Mouse (Mus musculus): ENCODE measurements at regions not wholly inside any gene's neighbourhood (a gene's known extent, or its start where the extent isn't known, plus 50 kb on each side); places are given as distances from the start of the nearest gene placed in this dataset.
A peak's percentile ranks its signal among the peaks of the same experiment; 100 is the strongest.
"Not testable (repeated sequence)": the region's sequence is repeated elsewhere in the genome, so short reads cannot be mapped to it uniquely, and the experiment has no call there.

- Histone ChIP-seq H3K27ac (ENCODE audit: low read depth, low read length) (no peak overlapping the region), H3K9me3 (ENCODE audit: low read length) (no peaks in the 10 kb centered on the region), H3K4me1 (ENCODE audit: insufficient read depth, low read length) (no peaks in the 10 kb centered on the region), H3K9ac (replicated peaks; ENCODE audit: low read length, poor library complexity, severe bottlenecking) (no peak overlapping the region), H3K4me2 (ENCODE audit: low read depth, low read length, poor library complexity, severe bottlenecking) (no peak overlapping the region), H3K4me3 (ENCODE audit: low read depth, low read length) (no peak overlapping the region), H3K27me3 (ENCODE audit: insufficient read depth, low read length) (no peaks in the 10 kb centered on the region), H3K36me3 (ENCODE audit: insufficient read depth, low read length) (no peaks in the 10 kb centered on the region)
- ATAC-seq (ENCODE audit: low FRiP score) = no peak
- TF ChIP-seq CTCF (IDR thresholded peaks at IDR 0.05) = no peak
- 70% methylated on average over 1 of the region's 1 CpGs for WGBS
- DNase-seq (ENCODE audit: low spot score) = no peak
These were observed 326.0 kb upstream of the Snx7 start for GRCm38 (mm10) chr3:118194754-118195153.

DNA sequence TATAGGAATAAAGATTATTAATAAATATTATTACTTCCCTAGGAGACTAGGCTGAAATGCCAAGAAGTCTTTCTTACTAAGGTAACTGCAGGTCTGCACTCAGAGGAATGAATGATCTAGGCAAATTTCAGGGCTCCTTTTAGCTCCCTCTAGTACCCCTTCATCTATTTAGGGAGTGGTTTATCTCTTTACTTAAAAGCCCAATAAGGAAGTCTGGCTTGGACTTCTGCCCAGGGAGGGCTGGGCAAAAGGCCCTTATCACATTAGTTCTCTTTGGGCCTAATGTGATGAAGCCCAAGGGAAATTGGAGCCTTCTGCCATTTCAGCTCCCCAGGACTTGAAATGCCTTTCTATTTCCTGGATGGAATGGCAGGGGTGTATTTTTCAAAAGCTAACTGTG, 320.6 kb upstream of the Snx7 start:
- no peaks in the 10 kb centered on the region for H3K4me1 ChIP-seq (ENCODE audit: insufficient read depth, low read length)
- DNase-seq (ENCODE audit: low spot score) = peak; percentile 6
- no peak for TF ChIP-seq CTCF (IDR thresholded peaks at IDR 0.05)
- no peak overlapping the region for H3K4me3 ChIP-seq (ENCODE audit: low read depth, low read length)
- no peak overlapping the region for H3K9ac ChIP-seq (replicated peaks; ENCODE audit: low read length, poor library complexity, severe bottlenecking)
- no peak for ATAC-seq (ENCODE audit: low FRiP score)
- no peaks in the 10 kb centered on the region for H3K9me3 ChIP-seq (ENCODE audit: low read length)
- H3K27me3 ChIP-seq (ENCODE audit: insufficient read depth, low read length) = no peaks in the 10 kb centered on the region
- no peak overlapping the region for H3K27ac ChIP-seq (ENCODE audit: low read depth, low read length)
- H3K4me2 ChIP-seq (ENCODE audit: low read depth, low read length, poor library complexity, severe bottlenecking) = no peak overlapping the region
- no peaks in the 10 kb centered on the region for H3K36me3 ChIP-seq (ENCODE audit: insufficient read depth, low read length)

- TF ChIP-seq CTCF (IDR thresholded peaks at IDR 0.05) = no peak
- ATAC-seq (ENCODE audit: low FRiP score) (no peak), DNase-seq (ENCODE audit: low spot score) (no peak)
- no peaks in the 10 kb centered on the region for H3K9me3 ChIP-seq (ENCODE audit: low read length)
- no peak overlapping the region for H3K4me2 ChIP-seq (ENCODE audit: low read depth, low read length, poor library complexity, severe bottlenecking)
- H3K27me3 ChIP-seq (ENCODE audit: insufficient read depth, low read length) = no peaks in the 10 kb centered on the region
- H3K4me1 ChIP-seq (ENCODE audit: insufficient read depth, low read length) = no peaks in the 10 kb centered on the region
- H3K9ac ChIP-seq (replicated peaks; ENCODE audit: low read length, poor library complexity, severe bottlenecking) = no peak overlapping the region
- no peaks in the 10 kb centered on the region for H3K36me3 ChIP-seq (ENCODE audit: insufficient read depth, low read length)
- H3K27ac ChIP-seq (ENCODE audit: low read depth, low read length) = no peak overlapping the region
- H3K4me3 ChIP-seq (ENCODE audit: low read depth, low read length) = no peak overlapping the region
- 100% methylated on average over 2 of the region's 2 CpGs for WGBS
These were observed 308.7 kb upstream of the Snx7 start for GRCm38 (mm10) chr3:118177446-118177845.

- no peak overlapping the region for H3K9ac ChIP-seq (replicated peaks; ENCODE audit: low read length, poor library complexity, severe bottlenecking)
- H3K36me3 ChIP-seq (ENCODE audit: insufficient read depth, low read length) = no peaks in the 10 kb centered on the region
- H3K4me2 ChIP-seq (ENCODE audit: low read depth, low read length, poor library complexity, severe bottlenecking) = no peak overlapping the region
- no peaks in the 10 kb centered on the region for H3K27me3 ChIP-seq (ENCODE audit: insufficient read depth, low read length)
- H3K4me3 ChIP-seq (ENCODE audit: low read depth, low read length) = no peak overlapping the region
- ATAC-seq (ENCODE audit: low FRiP score) = no peak
- DNase-seq (ENCODE audit: low spot score) = no peak
- no peak overlapping the region for H3K27ac ChIP-seq (ENCODE audit: low read depth, low read length)
- WGBS = 84% methylated on average over 2 of the region's 2 CpGs
- no peak for TF ChIP-seq CTCF (IDR thresholded peaks at IDR 0.05)
- H3K4me1 ChIP-seq (ENCODE audit: insufficient read depth, low read length) = no peaks in the 10 kb centered on the region
- no peaks in the 10 kb centered on the region for H3K9me3 ChIP-seq (ENCODE audit: low read length)
These were observed 294.2 kb upstream of the Snx7 start for GRCm38 (mm10) chr3:118162916-118163315.

GRCm38 (mm10) chr3:118144788-118145187, 276.1 kb upstream of the Snx7 start:
- TF ChIP-seq CTCF (IDR thresholded peaks at IDR 0.05) = no peak
- Histone ChIP-seq H3K4me1 (ENCODE audit: insufficient read depth, low read length) (no peaks in the 10 kb centered on the region), H3K9ac (replicated peaks; ENCODE audit: low read length, poor library complexity, severe bottlenecking) (no peak overlapping the region), H3K27ac (ENCODE audit: low read depth, low read length) (no peak overlapping the region), H3K4me2 (ENCODE audit: low read depth, low read length, poor library complexity, severe bottlenecking) (no peak overlapping the region), H3K9me3 (ENCODE audit: low read length) (no peaks in the 10 kb centered on the region), H3K36me3 (ENCODE audit: insufficient read depth, low read length) (no peaks in the 10 kb centered on the region), H3K27me3 (ENCODE audit: insufficient read depth, low read length) (no peaks in the 10 kb centered on the region), H3K4me3 (ENCODE audit: low read depth, low read length) (no peak overlapping the region)
- DNase-seq (ENCODE audit: low spot score) = no peak
- no peak for ATAC-seq (ENCODE audit: low FRiP score)
- WGBS = 97% methylated on average over 1 of the region's 1 CpGs

- ATAC-seq (ENCODE audit: low FRiP score) = no peak
- no peaks in the 10 kb centered on the region for H3K9me3 ChIP-seq (ENCODE audit: low read length)
- WGBS = 70% methylated on average over 8 of the region's 8 CpGs
- TF ChIP-seq CTCF (IDR thresholded peaks at IDR 0.05) = no peak
- DNase-seq (ENCODE audit: low spot score) = no peak
- no peak overlapping the region for H3K4me3 ChIP-seq (ENCODE audit: low read depth, low read length)
- H3K4me2 ChIP-seq (ENCODE audit: low read depth, low read length, poor library complexity, severe bottlenecking) = no peak overlapping the region
- H3K27ac ChIP-seq (ENCODE audit: low read depth, low read length) = no peak overlapping the region
- H3K36me3 ChIP-seq (ENCODE audit: insufficient read depth, low read length) = no peaks in the 10 kb centered on the region
- H3K4me1 ChIP-seq (ENCODE audit: insufficient read depth, low read length) = no peaks in the 10 kb centered on the region
- no peaks in the 10 kb centered on the region for H3K27me3 ChIP-seq (ENCODE audit: insufficient read depth, low read length)
- H3K9ac ChIP-seq (replicated peaks; ENCODE audit: low read length, poor library complexity, severe bottlenecking) = no peak overlapping the region
These were observed 273.0 kb upstream of the Snx7 start for GRCm38 (mm10) chr3:118141731-118142130.

DNA sequence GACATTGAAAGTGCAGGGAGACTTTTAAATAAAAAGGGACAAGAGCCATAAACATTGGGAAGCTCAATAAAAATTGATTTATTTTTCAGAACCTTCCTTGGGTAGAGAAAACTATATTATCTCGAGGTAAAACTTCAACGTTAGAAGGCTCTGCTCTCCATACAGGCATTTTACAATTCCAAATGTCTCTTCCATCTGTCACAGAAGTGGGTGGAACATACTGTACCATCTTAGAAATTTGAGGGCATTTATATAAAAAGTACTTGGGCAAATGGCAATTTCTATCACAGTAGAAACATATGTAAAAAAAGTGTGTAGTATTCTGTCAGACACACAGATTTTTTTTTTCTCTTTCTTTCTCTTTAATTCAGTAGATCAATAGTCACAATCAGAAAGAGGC, 271.4 kb upstream of the Snx7 start:
- Histone ChIP-seq H3K36me3 (ENCODE audit: insufficient read depth, low read length) (no peaks in the 10 kb centered on the region), H3K4me1 (ENCODE audit: insufficient read depth, low read length) (no peaks in the 10 kb centered on the region), H3K27ac (ENCODE audit: low read depth, low read length) (no peak overlapping the region), H3K9ac (replicated peaks; ENCODE audit: low read length, poor library complexity, severe bottlenecking) (no peak overlapping the region), H3K9me3 (ENCODE audit: low read length) (no peaks in the 10 kb centered on the region), H3K4me2 (ENCODE audit: low read depth, low read length, poor library complexity, severe bottlenecking) (no peak overlapping the region), H3K4me3 (ENCODE audit: low read depth, low read length) (no peak overlapping the region), H3K27me3 (ENCODE audit: insufficient read depth, low read length) (no peaks in the 10 kb centered on the region)
- 87% methylated on average over 2 of the region's 2 CpGs for WGBS
- TF ChIP-seq CTCF (IDR thresholded peaks at IDR 0.05) = no peak
- no peak for DNase-seq (ENCODE audit: low spot score)
- no peak for ATAC-seq (ENCODE audit: low FRiP score)

DNA sequence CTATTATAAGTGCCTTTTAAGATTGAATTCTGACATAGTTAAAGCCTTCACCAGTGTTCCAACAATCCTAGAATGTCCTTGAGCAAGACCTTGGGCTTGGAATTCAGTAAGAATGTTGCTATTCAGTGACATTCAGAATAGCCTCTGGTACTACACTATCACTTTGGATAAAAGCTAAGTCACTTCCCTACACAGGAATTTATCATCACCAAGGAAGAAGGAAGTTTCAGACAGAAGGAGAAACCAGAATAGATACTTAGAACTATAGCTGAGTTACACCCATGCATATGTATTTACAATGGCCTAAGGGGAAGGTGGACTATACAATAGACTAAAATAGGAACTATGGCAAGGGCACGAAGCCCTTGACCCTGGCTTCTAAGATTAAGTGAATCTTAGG, 259.6 kb upstream of the Snx7 start:
- H3K4me3 ChIP-seq (ENCODE audit: low read depth, low read length); H3K9me3 ChIP-seq (ENCODE audit: low read length); H3K9ac ChIP-seq (replicated peaks; ENCODE audit: low read length, poor library complexity, severe bottlenecking); ATAC-seq (ENCODE audit: low FRiP score); H3K27ac ChIP-seq (ENCODE audit: low read depth, low read length); H3K4me2 ChIP-seq (ENCODE audit: low read depth, low read length, poor library complexity, severe bottlenecking); H3K4me1 ChIP-seq (ENCODE audit: insufficient read depth, low read length); H3K27me3 ChIP-seq (ENCODE audit: insufficient read depth, low read length); H3K36me3 ChIP-seq (ENCODE audit: insufficient read depth, low read length); DNase-seq (ENCODE audit: low spot score): not testable (repeated sequence)
- 88% methylated on average over 1 of the region's 1 CpGs for WGBS
